Mouse (Mus musculus): ENCODE measurements around the gene Emc10. TPM values are rescaled to one million over a fixed set of nuclear protein-coding genes. Genes with fewer than 3 reads are reported as not detected.

Gene Emc10
- polyA plus RNA-seq, 1 experiment from 2014 or later: 76.4 TPM

DNA sequence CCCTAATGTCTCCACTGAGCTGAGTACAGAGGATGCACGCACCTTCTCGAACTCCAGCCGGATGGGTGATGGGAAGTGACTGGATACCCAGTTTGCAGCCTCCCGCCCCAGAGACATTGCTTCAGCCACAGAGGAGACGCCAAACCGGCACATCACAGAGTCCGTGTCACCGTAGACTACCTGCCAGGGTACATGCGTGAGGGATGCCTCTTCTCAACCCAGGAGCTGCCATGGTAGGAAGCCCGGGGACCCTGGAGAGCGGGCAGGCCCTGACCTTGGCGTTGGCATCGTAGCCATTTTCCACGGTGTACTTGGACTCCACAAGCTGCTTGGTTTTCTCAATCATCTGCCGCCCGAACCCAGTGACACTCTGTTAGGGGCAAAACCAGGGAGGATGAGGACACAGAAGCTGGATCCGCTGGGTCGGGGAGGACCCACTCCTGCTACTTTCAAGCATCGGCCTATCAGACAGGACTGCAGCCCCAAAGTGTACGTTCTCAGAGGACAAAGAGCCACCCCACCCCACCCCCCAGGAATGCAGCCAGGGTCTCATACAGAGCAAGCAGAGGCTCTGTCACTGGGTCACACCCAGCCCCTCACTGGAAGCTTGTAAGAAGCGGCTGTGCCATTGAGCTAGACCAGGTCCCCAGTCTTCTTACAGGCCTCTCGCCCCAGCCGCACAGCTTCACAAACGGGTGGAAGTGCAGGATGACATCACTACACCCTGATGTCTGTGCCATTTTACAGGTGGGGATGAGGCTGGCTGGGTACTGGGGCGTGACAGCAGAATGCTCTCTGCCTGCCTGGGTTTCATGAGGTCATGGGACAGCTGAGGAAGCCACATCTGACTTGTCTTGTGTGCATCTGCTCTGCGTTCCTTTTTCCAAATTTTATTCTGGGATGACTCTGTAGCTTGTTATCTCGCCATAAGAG lies 39.6 kb upstream of the Emc10 start:
- Histone ChIP-seq H3K27ac (replicated peaks; ENCODE audit: low read depth, low read length) (no peak overlapping the region), H3K27me3 (ENCODE audit: control insufficient read depth, insufficient read depth, low read length) (no peaks in the 10 kb centered on the region), H3K4me2 (ENCODE audit: low read depth, low read length) (no peak overlapping the region), H3K4me3 (ENCODE audit: low read depth, low read length) (no peak overlapping the region), H3K9me3 (replicated peaks; ENCODE audit: control insufficient read depth, low read length) (no peaks in the 10 kb centered on the region), H3K9ac (replicated peaks; ENCODE audit: low read length) (no peak overlapping the region), H3K4me1 (ENCODE audit: control insufficient read depth, insufficient read depth, low read length) (no peaks in the 10 kb centered on the region), H3K36me3 (replicated peaks; ENCODE audit: control insufficient read depth, insufficient read depth, low read depth, low read length) (peaks cover 4% of the 10 kb centered on the region)
- ATAC-seq (replicated peaks; ENCODE audit: insufficient number of reproducible peaks, low FRiP score, low TSS enrichment, low read depth) (no peak), DNase-seq (ENCODE audit: low spot score) (no peak)
- 93% methylated on average over 27 of the region's 27 CpGs for whole genome bisulfite sequencing

DNA sequence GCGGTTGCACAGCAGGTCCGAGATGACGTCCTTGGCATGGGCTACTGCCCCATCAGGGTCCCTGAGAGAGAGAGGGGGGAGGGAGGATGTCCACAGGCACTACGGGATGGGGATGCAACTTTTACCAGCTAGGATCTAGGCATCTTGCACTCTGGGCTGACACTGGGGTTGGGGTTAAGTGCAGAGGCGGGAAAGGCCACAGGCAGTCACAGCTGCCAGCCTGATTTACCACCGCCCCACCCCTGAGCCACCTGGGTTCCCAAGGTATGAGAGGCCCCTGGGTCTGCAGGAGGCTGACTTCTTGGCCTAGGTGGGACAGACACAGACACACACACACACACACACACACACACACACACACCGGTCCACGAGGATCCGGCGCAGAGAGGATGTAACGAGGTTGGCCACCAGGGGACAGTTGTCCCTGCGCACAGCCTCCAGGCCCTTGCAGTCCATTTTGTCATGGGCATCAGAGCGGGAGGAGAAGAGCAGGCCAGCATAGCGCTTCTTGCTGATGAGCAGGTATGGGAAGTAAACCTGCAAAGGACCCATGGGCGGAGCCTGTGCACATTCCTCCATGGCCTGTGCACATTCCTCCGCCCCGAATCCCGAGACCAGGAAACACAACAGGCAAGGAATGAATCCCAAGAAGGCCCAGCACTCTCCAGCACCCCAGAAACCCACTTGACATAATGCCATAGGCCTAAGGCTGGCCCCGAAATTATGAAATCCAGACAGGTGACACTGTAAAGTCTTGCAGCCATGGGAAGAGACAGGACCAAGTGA lies 38.5 kb upstream of the Emc10 start:
- no peak for ATAC-seq (replicated peaks; ENCODE audit: insufficient number of reproducible peaks, low FRiP score, low TSS enrichment, low read depth)
- Histone ChIP-seq H3K36me3 (replicated peaks; ENCODE audit: control insufficient read depth, insufficient read depth, low read depth, low read length) (peaks cover 4% of the 10 kb centered on the region), H3K4me2 (ENCODE audit: low read depth, low read length) (no peak overlapping the region), H3K4me3 (ENCODE audit: low read depth, low read length) (no peak overlapping the region), H3K27ac (replicated peaks; ENCODE audit: low read depth, low read length) (no peak overlapping the region), H3K9me3 (replicated peaks; ENCODE audit: control insufficient read depth, low read length) (no peaks in the 10 kb centered on the region), H3K9ac (replicated peaks; ENCODE audit: low read length) (no peak overlapping the region), H3K27me3 (ENCODE audit: control insufficient read depth, insufficient read depth, low read length) (no peaks in the 10 kb centered on the region), H3K4me1 (ENCODE audit: control insufficient read depth, insufficient read depth, low read length) (no peaks in the 10 kb centered on the region)
- WGBS: 88% methylated on average over 19 of the region's 19 CpGs
- no peak for DNase-seq (ENCODE audit: low spot score)

DNA sequence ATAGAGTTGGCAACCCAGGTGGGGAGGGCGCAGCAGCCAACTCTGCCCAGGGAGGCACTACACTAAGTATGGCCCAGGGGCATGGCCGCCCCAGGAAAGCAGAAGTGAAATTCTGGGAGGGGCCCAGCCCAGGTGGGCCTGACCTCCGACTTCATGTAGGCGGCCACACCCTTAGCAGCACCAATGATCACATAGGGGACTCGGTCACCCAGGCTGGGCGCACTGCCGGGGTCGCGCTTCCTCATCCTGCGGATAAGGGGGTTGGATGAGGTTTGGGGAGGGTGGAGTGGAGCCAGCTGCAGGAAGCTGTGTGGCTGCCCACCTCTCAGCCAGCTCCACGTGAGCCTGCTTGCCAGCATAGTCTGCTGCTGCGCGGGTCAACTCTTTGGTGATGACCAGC lies 37.9 kb upstream of the Emc10 start:
- no peaks in the 10 kb centered on the region for H3K27me3 ChIP-seq (ENCODE audit: control insufficient read depth, insufficient read depth, low read length)
- H3K9me3 ChIP-seq (replicated peaks; ENCODE audit: control insufficient read depth, low read length): no peaks in the 10 kb centered on the region
- peaks cover 4% of the 10 kb centered on the region for H3K36me3 ChIP-seq (replicated peaks; ENCODE audit: control insufficient read depth, insufficient read depth, low read depth, low read length)
- ATAC-seq (replicated peaks; ENCODE audit: insufficient number of reproducible peaks, low FRiP score, low TSS enrichment, low read depth) (no peak), DNase-seq (ENCODE audit: low spot score) (no peak)
- H3K9ac ChIP-seq (replicated peaks; ENCODE audit: low read length): no peak overlapping the region
- no peaks in the 10 kb centered on the region for H3K4me1 ChIP-seq (ENCODE audit: control insufficient read depth, insufficient read depth, low read length)
- H3K27ac ChIP-seq (replicated peaks; ENCODE audit: low read depth, low read length): no peak overlapping the region
- no peak overlapping the region for H3K4me3 ChIP-seq (ENCODE audit: low read depth, low read length)
- no peak overlapping the region for H3K4me2 ChIP-seq (ENCODE audit: low read depth, low read length)
- WGBS: 87% methylated on average over 13 of the region's 13 CpGs

DNA sequence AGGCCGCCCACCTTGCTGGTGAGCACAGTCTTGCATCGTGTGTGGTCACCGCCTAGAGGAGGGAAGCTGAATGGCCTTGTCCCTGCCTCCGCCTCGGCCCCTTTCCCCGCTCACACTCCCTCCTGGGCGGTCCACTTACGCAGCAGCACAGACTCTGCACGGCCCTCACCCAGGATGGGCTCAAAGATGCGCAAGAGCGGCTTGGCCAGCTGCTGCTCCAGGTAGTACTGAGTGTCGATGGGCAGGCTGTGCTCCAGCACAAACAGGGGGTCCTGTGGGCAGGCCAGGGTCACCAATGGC lies 37.4 kb upstream of the Emc10 start:
- DNase-seq (ENCODE audit: low spot score): no peak
- H3K9ac ChIP-seq (replicated peaks; ENCODE audit: low read length): no peak overlapping the region
- H3K36me3 ChIP-seq (replicated peaks; ENCODE audit: control insufficient read depth, insufficient read depth, low read depth, low read length): peaks cover 3% of the 10 kb centered on the region
- H3K4me2 ChIP-seq (ENCODE audit: low read depth, low read length): no peak overlapping the region
- H3K4me3 ChIP-seq (ENCODE audit: low read depth, low read length): no peak overlapping the region
- H3K9me3 ChIP-seq (replicated peaks; ENCODE audit: control insufficient read depth, low read length): no peaks in the 10 kb centered on the region
- H3K27ac ChIP-seq (replicated peaks; ENCODE audit: low read depth, low read length): no peak overlapping the region
- no peaks in the 10 kb centered on the region for H3K27me3 ChIP-seq (ENCODE audit: control insufficient read depth, insufficient read depth, low read length)
- 83% methylated on average over 12 of the region's 12 CpGs for WGBS
- ATAC-seq (replicated peaks; ENCODE audit: insufficient number of reproducible peaks, low FRiP score, low TSS enrichment, low read depth): no peak
- no peaks in the 10 kb centered on the region for H3K4me1 ChIP-seq (ENCODE audit: control insufficient read depth, insufficient read depth, low read length)

DNA sequence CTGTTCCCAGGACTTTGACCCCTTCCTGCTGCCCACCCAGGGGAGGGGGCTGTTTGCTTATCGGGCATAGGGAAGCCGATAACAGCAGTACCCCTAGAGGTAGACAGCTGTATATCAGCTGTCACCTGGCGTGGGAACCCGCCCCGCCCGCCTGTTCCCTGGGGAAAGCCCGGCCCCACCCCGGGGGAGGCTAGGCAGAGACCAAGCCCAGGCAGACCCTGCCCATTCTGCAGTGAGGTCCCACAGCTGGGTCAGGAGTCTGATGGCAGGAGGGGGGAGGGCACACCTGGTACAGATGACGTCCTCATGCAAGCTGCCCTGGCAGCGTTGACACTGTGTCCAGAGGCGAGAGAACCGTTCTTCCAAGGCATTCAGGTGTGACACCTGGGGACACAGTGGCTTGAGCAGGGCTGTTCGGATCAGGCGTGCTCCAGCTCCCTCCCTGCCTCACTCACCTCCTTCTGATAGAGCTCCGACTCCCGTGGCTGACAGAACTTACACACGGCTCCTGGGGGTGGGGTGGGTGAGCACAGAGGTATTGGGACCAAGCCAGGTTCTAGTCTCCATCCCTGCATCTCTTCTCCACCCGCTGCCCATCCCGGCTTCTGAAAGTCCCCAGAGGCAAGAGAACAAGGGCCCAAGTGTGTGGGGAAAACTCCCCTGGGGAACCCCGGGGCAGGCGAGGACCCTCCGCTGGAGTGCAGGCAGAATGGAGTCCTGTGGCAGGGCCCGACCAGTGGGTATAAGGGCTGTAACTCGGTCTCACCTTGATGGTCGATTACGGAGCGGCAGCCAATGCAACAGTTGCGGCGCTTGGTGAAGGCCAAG lies 36.8 kb upstream of the Emc10 start:
- Histone ChIP-seq H3K4me2 (ENCODE audit: low read depth, low read length) (no peak overlapping the region), H3K4me1 (ENCODE audit: control insufficient read depth, insufficient read depth, low read length) (no peaks in the 10 kb centered on the region), H3K9me3 (replicated peaks; ENCODE audit: control insufficient read depth, low read length) (no peaks in the 10 kb centered on the region), H3K27ac (replicated peaks; ENCODE audit: low read depth, low read length) (no peak overlapping the region), H3K9ac (replicated peaks; ENCODE audit: low read length) (no peak overlapping the region), H3K4me3 (ENCODE audit: low read depth, low read length) (no peak overlapping the region), H3K36me3 (replicated peaks; ENCODE audit: control insufficient read depth, insufficient read depth, low read depth, low read length) (no peaks in the 10 kb centered on the region; the same call in none of the 2 replicates), H3K27me3 (ENCODE audit: control insufficient read depth, insufficient read depth, low read length) (no peaks in the 10 kb centered on the region)
- DNase-seq (ENCODE audit: low spot score) (no peak), ATAC-seq (replicated peaks; ENCODE audit: insufficient number of reproducible peaks, low FRiP score, low TSS enrichment, low read depth) (no peak)
- WGBS: 86% methylated on average over 29 of the region's 29 CpGs

DNA sequence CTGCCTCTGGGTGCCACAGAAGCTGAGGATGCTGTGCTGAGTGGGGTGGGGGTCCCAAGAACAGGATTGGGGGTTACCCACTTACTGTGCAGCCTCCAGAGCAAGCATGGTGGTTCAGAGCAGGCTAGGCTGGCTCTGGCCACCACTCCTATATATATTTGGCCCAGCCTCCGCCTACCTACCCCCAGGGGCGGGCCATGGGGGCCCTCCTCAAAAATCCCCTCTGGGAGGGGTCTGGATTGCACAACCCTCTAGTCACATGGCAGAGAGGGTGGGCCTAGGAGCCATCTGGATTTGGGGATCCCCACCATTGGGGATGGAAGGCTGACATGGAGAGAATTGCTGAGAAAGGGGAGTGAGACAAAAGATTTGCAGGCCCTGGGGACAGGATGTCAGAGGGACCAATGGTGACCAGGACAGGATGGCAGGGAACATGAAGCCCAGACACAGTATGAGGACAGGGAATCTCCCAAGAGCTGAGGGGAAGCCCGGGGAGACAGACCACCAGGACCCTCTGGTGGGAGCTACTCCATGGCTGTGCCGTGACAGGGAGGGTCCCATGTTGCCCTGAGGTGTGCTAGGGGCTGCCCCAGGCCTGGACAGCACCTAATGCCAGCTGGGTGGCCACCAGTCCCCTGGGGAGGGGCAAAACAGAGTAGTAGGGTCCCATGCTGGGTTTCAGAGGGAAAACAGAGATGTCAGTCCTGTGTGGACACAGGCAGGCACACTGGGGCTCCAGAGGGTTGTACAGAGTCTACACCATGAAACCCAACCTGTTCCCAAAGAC lies 35.8 kb upstream of the Emc10 start, which contains the start of gene Spib:
Gene Spib, minus strand, starts transcription at position 126 of the 787 bp plus-strand sequence.
- no peak within 1 kb of the TSS for H3K27ac ChIP-seq (replicated peaks; ENCODE audit: low read depth, low read length)
- H3K4me3 ChIP-seq (ENCODE audit: low read depth, low read length): no peak within 1 kb of the TSS
- H3K9ac ChIP-seq (replicated peaks; ENCODE audit: low read length): no peak within 1 kb of the TSS
- ATAC-seq (replicated peaks; ENCODE audit: insufficient number of reproducible peaks, low FRiP score, low TSS enrichment, low read depth) (no peak), DNase-seq (ENCODE audit: low spot score) (no peak)
- no peak within 1 kb of the TSS for H3K4me2 ChIP-seq (ENCODE audit: low read depth, low read length)
- H3K4me1 ChIP-seq (ENCODE audit: control insufficient read depth, insufficient read depth, low read length): no peaks in the 10 kb centered on the region
- no peaks in the 10 kb centered on the region for H3K27me3 ChIP-seq (ENCODE audit: control insufficient read depth, insufficient read depth, low read length)
- no peaks in the 10 kb centered on the region; the same call in none of the 2 replicates for H3K36me3 ChIP-seq (replicated peaks; ENCODE audit: control insufficient read depth, insufficient read depth, low read depth, low read length)
- H3K9me3 ChIP-seq (replicated peaks; ENCODE audit: control insufficient read depth, low read length): no peaks in the 10 kb centered on the region
- 82% methylated on average over 4 of the region's 4 CpGs for WGBS

DNA sequence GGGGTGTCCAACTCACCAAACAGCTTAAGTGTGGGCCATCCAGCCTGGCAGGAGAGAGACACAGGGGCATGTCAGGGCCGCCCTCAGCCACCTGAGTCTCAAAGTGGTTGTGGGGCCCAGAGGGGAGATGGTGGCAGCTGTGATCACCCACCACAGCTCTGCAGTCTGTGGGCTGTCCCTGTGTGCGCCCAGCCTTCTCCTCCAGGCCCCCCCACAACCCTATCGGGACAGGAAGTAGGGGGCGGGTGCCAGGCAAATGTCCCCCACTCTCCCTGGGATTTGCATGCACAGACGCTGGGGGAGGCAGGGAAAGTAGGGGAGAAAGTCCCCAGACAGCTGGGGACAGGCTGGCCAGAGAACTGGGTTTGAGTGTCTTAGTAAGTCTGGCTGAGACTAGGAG lies 34.9 kb upstream of the Emc10 start:
- Histone ChIP-seq H3K4me3 (ENCODE audit: low read depth, low read length) (no peak overlapping the region), H3K36me3 (replicated peaks; ENCODE audit: control insufficient read depth, insufficient read depth, low read depth, low read length) (no peaks in the 10 kb centered on the region; the same call in 1 of the 2 replicates), H3K9ac (replicated peaks; ENCODE audit: low read length) (no peak overlapping the region), H3K27me3 (ENCODE audit: control insufficient read depth, insufficient read depth, low read length) (no peaks in the 10 kb centered on the region), H3K4me2 (ENCODE audit: low read depth, low read length) (no peak overlapping the region), H3K4me1 (ENCODE audit: control insufficient read depth, insufficient read depth, low read length) (no peaks in the 10 kb centered on the region), H3K27ac (replicated peaks; ENCODE audit: low read depth, low read length) (no peak overlapping the region), H3K9me3 (replicated peaks; ENCODE audit: control insufficient read depth, low read length) (no peaks in the 10 kb centered on the region)
- DNase-seq (ENCODE audit: low spot score) (no peak), ATAC-seq (replicated peaks; ENCODE audit: insufficient number of reproducible peaks, low FRiP score, low TSS enrichment, low read depth) (no peak)
- WGBS: 59% methylated on average over 5 of the region's 5 CpGs

Measured in embryonic facial prominence, embryonic 11.5 days (tissue).